Mouse (Mus musculus): Measurements from ENCODE around the gene Mettl7a2.

The Mettl7a2 gene

GRCm38 (mm10) chr15:100395561-100395960 is 42.6 kb downstream of the Mettl7a2 start:
- no peak for DNase-seq (ENCODE audit: low spot score in 2 of 2)

GRCm38 (mm10) chr15:100400592-100401250 is 47.7 kb downstream of the Mettl7a2 start:
- no peak for DNase-seq (ENCODE audit: low spot score in 2 of 2)

GRCm38 (mm10) chr15:100401811-100402210 is 48.8 kb downstream of the Mettl7a2 start:
- no peak for DNase-seq (ENCODE audit: low spot score in 2 of 2)

GRCm38 (mm10) chr15:100402347-100402746 is 49.3 kb downstream of the Mettl7a2 start:
- DNase-seq (ENCODE audit: low spot score in 2 of 2) = no peak

GRCm38 (mm10) chr15:100402798-100403197 is 49.8 kb downstream of the Mettl7a2 start:
- no peak for DNase-seq (ENCODE audit: low spot score in 2 of 2)

- no peak for DNase-seq (ENCODE audit: low spot score in 2 of 2)
Observed at GRCm38 (mm10) chr15:100403318-100404000, 50.5 kb downstream of the Mettl7a2 start.

- no peak for DNase-seq (ENCODE audit: low spot score in 2 of 2)
Observed at GRCm38 (mm10) chr15:100406088-100406487, 53.1 kb downstream of the Mettl7a2 start.

- no peak for DNase-seq (ENCODE audit: low spot score in 2 of 2)
Observed at GRCm38 (mm10) chr15:100410918-100411672, 58.1 kb downstream of the Mettl7a2 start.
